Mouse (Mus musculus): ENCODE measurements around the gene Gm21994.

GRCm38 (mm10) chr2:150299096-150299495, 43.7 kb upstream of the Gm21994 start:
- TF ChIP-seq CTCF (IDR thresholded peaks at IDR 0.05; ENCODE audit: low read depth) (no peak), EP300 (IDR thresholded peaks at IDR 0.05; ENCODE audit: low read depth) (no peak)

All from heart, postnatal 0 days (tissue).